Mouse (Mus musculus): ENCODE data around the gene Coro1a. TPM values are rescaled to one million over a fixed set of nuclear protein-coding genes. Genes with fewer than 3 reads are reported as not detected.

The Coro1a gene
- total and polyA plus RNA-seq, 2 experiments from 2014 or later = 118 to 121 TPM

GRCm38 (mm10) chr7:126701559-126702357, 5.8 kb downstream of the Coro1a start:
- Histone ChIP-seq H3K27ac (ENCODE audit: low read depth, low read length) (no peak overlapping the region), H3K4me3 (ENCODE audit: low read depth, low read length) (no peak overlapping the region), H3K4me1 (ENCODE audit: insufficient read depth) (peaks cover 17% of the 10 kb centered on the region), H3K9ac (peak overlapping the region; percentile 37), H3K36me3 (ENCODE audit: insufficient read depth) (peaks cover 26% of the 10 kb centered on the region), H3K9me3 (ENCODE audit: low read length) (no peaks in the 10 kb centered on the region), H3K4me2 (ENCODE audit: low read depth) (peak overlapping the region; percentile 26), H3K27me3 (ENCODE audit: insufficient read depth, low read length) (no peaks in the 10 kb centered on the region)
- ATAC-seq (no peak), DNase-seq (no peak)
- TF ChIP-seq CTCF (IDR thresholded peaks at IDR 0.05; ENCODE audit: low read depth) = no peak
- WGBS = 58% methylated on average over 24 of the region's 24 CpGs

- Histone ChIP-seq H3K4me1 (ENCODE audit: insufficient read depth) (peaks cover 21% of the 10 kb centered on the region), H3K27me3 (ENCODE audit: insufficient read depth, low read length) (no peaks in the 10 kb centered on the region), H3K9ac (peak overlapping the region; percentile 37), H3K36me3 (ENCODE audit: insufficient read depth) (peaks cover 26% of the 10 kb centered on the region), H3K4me2 (ENCODE audit: low read depth) (peak overlapping the region; percentile 26), H3K4me3 (ENCODE audit: low read depth, low read length) (no peak overlapping the region), H3K27ac (ENCODE audit: low read depth, low read length) (no peak overlapping the region), H3K9me3 (ENCODE audit: low read length) (no peaks in the 10 kb centered on the region)
- peak; percentile 90 for TF ChIP-seq CTCF (IDR thresholded peaks at IDR 0.05; ENCODE audit: low read depth)
- ATAC-seq (peak; percentile 63), DNase-seq (peak; percentile 90)
- WGBS = 2% methylated on average over 11 of the region's 11 CpGs
These were observed 6.5 kb downstream of the Coro1a start for GRCm38 (mm10) chr7:126701070-126701469.

GRCm38 (mm10) chr7:126700063-126701015, 7.2 kb downstream of the Coro1a start:
- no peak for TF ChIP-seq CTCF (IDR thresholded peaks at IDR 0.05; ENCODE audit: low read depth)
- Histone ChIP-seq H3K9me3 (ENCODE audit: low read length) (no peaks in the 10 kb centered on the region), H3K27ac (ENCODE audit: low read depth, low read length) (no peak overlapping the region), H3K4me2 (ENCODE audit: low read depth) (no peak overlapping the region; the same call in 1 of the 2 replicates), H3K9ac (0 out of 2 replicates have a peak overlapping the region, but pooled peaks have one; percentile 18), H3K27me3 (ENCODE audit: insufficient read depth, low read length) (no peaks in the 10 kb centered on the region), H3K4me3 (ENCODE audit: low read depth, low read length) (no peak overlapping the region), H3K4me1 (ENCODE audit: insufficient read depth) (peaks cover 21% of the 10 kb centered on the region), H3K36me3 (ENCODE audit: insufficient read depth) (peaks cover 26% of the 10 kb centered on the region)
- DNase-seq (no peak), ATAC-seq (no peak)
- 84% methylated on average over 25 of the region's 25 CpGs for whole genome bisulfite sequencing

GRCm38 (mm10) chr7:126697838-126698237, 9.7 kb downstream of the Coro1a start:
- peaks cover 25% of the 10 kb centered on the region for H3K4me1 ChIP-seq (ENCODE audit: insufficient read depth)
- WGBS = 95% methylated on average over 8 of the region's 8 CpGs

GRCm38 (mm10) chr7:126696886-126697285, 10.7 kb downstream of the Coro1a start:
- DNase-seq (no peak), ATAC-seq (no peak)
- peak overlapping the region; percentile 88 for H3K4me2 ChIP-seq (ENCODE audit: low read depth)
- H3K4me3 ChIP-seq (ENCODE audit: low read depth, low read length) = peak overlapping the region; percentile 66
- 76% methylated on average over 3 of the region's 3 CpGs for WGBS
- H3K27ac ChIP-seq (ENCODE audit: low read depth, low read length) = no peak overlapping the region; the same call in 1 of the 2 replicates
- H3K36me3 ChIP-seq (ENCODE audit: insufficient read depth) = peaks cover 31% of the 10 kb centered on the region
- H3K4me1 ChIP-seq (ENCODE audit: insufficient read depth) = peaks cover 19% of the 10 kb centered on the region
- peak overlapping the region; percentile 79; the same call in 1 of the 2 replicates for H3K9ac ChIP-seq
- H3K9me3 ChIP-seq (ENCODE audit: low read length) = no peaks in the 10 kb centered on the region
- TF ChIP-seq CTCF (IDR thresholded peaks at IDR 0.05; ENCODE audit: low read depth) = no peak
- no peaks in the 10 kb centered on the region for H3K27me3 ChIP-seq (ENCODE audit: insufficient read depth, low read length)

More at GRCm38 (mm10) chr7:126697838-126698237, 9.7 kb downstream of the Coro1a start:
- Histone ChIP-seq H3K27ac (ENCODE audit: low read depth, low read length) (no peak overlapping the region), H3K4me3 (ENCODE audit: low read depth, low read length) (no peak overlapping the region), H3K9ac (no peak overlapping the region), H3K4me2 (ENCODE audit: low read depth) (no peak overlapping the region), H3K36me3 (ENCODE audit: insufficient read depth) (peaks cover 26% of the 10 kb centered on the region), H3K27me3 (ENCODE audit: insufficient read depth, low read length) (no peaks in the 10 kb centered on the region), H3K9me3 (ENCODE audit: low read length) (no peaks in the 10 kb centered on the region)
- no peak for DNase-seq
- ATAC-seq = no peak
- no peak for TF ChIP-seq CTCF (IDR thresholded peaks at IDR 0.05; ENCODE audit: low read depth)

- 3% methylated on average over 17 of the region's 17 CpGs for WGBS
- Histone ChIP-seq H3K9ac (peak overlapping the region; percentile 79), H3K27ac (ENCODE audit: low read depth, low read length) (peak overlapping the region; percentile 75), H3K9me3 (ENCODE audit: low read length) (no peaks in the 10 kb centered on the region), H3K4me1 (ENCODE audit: insufficient read depth) (peaks cover 16% of the 10 kb centered on the region), H3K27me3 (ENCODE audit: insufficient read depth, low read length) (no peaks in the 10 kb centered on the region), H3K4me3 (ENCODE audit: low read depth, low read length) (peak overlapping the region; percentile 66), H3K4me2 (ENCODE audit: low read depth) (peak overlapping the region; percentile 88), H3K36me3 (ENCODE audit: insufficient read depth) (peaks cover 35% of the 10 kb centered on the region)
- no peak for TF ChIP-seq CTCF (IDR thresholded peaks at IDR 0.05; ENCODE audit: low read depth)
- peak; percentile 24 for DNase-seq
- ATAC-seq = no peak
These were observed 11.3 kb downstream of the Coro1a start for GRCm38 (mm10) chr7:126696303-126696702.
